Mouse (Mus musculus): ENCODE measurements around the gene 0610040J01Rik. TPM values are rescaled to one million over a fixed set of nuclear protein-coding genes. Genes with fewer than 3 reads are reported as not detected.
A peak's percentile ranks its signal among the peaks of the same experiment; 100 is the strongest.

0610040J01Rik gene
- polyA plus RNA-seq, 1 experiment from 2014 or later = 3.9 TPM

DNA sequence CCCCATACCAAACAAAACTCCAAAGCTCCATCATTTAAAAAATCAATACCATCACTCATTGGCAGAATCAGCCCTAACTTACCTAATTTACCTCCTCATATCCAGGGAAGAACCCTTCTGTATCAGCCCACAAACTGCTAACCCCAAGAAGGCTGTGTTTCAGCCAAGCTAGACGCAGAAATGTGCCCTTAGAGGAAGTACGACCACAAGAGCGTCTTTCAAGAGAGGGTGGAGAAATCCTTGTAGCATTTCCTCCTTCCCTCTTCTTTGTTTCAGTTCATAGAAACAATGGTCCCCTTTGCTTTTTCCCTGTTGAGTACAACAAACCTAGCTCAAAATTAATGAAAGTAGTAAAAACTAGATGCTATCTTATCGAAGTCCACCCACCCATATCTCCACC is 18.9 kb downstream of the 0610040J01Rik start:
- H3K9me3 ChIP-seq = no peaks in the 10 kb centered on the region
- 83% methylated on average over 4 of the region's 4 CpGs for WGBS
- no peak overlapping the region for H3K9ac ChIP-seq (replicated peaks)
- no peaks in the 10 kb centered on the region for H3K27me3 ChIP-seq
- no peak overlapping the region for H3K4me3 ChIP-seq (replicated peaks)
- H3K27ac ChIP-seq = no peak overlapping the region
- H3K36me3 ChIP-seq = no peaks in the 10 kb centered on the region
- H3K4me1 ChIP-seq (replicated peaks) = peaks cover 13% of the 10 kb centered on the region
- no peak overlapping the region for H3K4me2 ChIP-seq
- ATAC-seq (ENCODE audit: insufficient number of reproducible peaks, insufficient read depth, low FRiP score, low TSS enrichment, low read depth) = no peak

DNA sequence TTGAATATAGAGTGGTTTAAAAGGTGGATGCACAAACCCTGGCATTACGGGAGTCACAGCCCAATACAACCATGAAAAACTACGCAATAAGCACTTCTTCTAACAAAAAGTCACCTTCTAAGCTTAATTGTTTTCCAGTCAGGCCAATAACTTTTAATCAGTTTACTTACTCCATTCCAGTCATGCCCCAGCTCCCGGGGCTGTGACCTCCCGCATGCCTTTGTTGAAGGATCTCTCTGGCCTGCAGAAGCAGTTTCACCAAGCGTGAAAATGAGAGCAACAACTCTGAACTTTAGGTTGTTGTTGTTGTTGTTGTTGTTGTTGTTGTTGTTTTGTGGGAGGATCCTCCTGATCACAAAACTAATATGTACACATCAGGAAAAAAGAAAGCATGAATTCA is 21.8 kb downstream of the 0610040J01Rik start:
- WGBS = 45% methylated on average over 5 of the region's 5 CpGs
- Histone ChIP-seq H3K9ac (replicated peaks) (no peak overlapping the region), H3K4me1 (replicated peaks) (no peaks in the 10 kb centered on the region), H3K4me2 (no peak overlapping the region), H3K27ac (no peak overlapping the region), H3K36me3 (no peaks in the 10 kb centered on the region), H3K9me3 (no peaks in the 10 kb centered on the region), H3K4me3 (replicated peaks) (no peak overlapping the region), H3K27me3 (no peaks in the 10 kb centered on the region)
- no peak for ATAC-seq (ENCODE audit: insufficient number of reproducible peaks, insufficient read depth, low FRiP score, low TSS enrichment, low read depth)

DNA sequence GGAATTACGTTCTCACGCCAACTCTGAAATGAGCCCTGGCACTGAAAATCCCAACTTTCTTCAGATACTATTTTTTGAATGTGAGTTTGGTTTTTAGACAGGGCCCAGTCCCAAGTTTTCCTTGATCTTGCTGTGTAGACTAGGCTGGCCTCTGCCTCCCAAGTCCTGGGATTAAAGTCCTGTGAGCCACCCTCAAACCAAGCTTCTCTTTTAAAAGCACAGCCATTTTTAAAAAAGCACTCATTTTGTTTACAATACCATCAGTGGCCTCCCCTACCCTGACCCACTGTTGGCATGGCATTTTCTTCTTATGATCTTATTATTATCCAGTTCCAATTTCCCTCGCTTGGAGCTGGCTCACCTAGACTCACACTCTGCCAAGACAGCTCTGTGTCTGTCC is 22.3 kb downstream of the 0610040J01Rik start:
- Histone ChIP-seq H3K27me3 (no peaks in the 10 kb centered on the region), H3K4me3 (replicated peaks) (no peak overlapping the region), H3K36me3 (no peaks in the 10 kb centered on the region), H3K4me2 (no peak overlapping the region), H3K27ac (no peak overlapping the region), H3K9me3 (no peaks in the 10 kb centered on the region), H3K9ac (replicated peaks) (no peak overlapping the region), H3K4me1 (replicated peaks) (peaks cover under 1% of the 10 kb centered on the region; the same call in 1 of the 2 replicates)
- no peak for ATAC-seq (ENCODE audit: insufficient number of reproducible peaks, insufficient read depth, low FRiP score, low TSS enrichment, low read depth)
- WGBS = 90% methylated on average over 3 of the region's 3 CpGs

DNA sequence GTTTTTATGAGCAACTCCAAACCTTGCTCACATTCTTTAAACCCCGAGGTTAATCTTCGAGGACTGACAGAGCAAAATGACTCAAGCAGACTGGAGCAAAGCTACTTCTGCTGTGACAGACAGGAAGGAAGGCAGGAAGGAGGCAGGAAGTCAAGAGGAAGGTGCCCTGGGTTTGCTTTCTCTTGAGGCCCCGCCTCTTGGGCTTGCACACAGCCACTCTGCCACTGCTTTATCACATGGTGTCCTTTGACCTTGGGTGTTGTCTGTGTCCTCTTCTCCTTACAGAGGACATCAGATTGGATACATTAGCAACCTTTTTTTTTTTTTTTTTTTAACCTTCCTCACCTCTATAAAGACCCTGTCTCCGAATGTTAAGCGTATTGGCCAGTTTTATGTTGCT is 25.0 kb downstream of the 0610040J01Rik start:
- Histone ChIP-seq H3K4me1 (replicated peaks) (peaks cover 8% of the 10 kb centered on the region; the same call in 1 of the 2 replicates), H3K4me3 (replicated peaks) (no peak overlapping the region), H3K4me2 (no peak overlapping the region), H3K36me3 (no peaks in the 10 kb centered on the region), H3K27me3 (no peaks in the 10 kb centered on the region), H3K27ac (no peak overlapping the region), H3K9me3 (no peaks in the 10 kb centered on the region), H3K9ac (replicated peaks) (no peak overlapping the region)
- 84% methylated on average over 5 of the region's 5 CpGs for WGBS
- no peak for ATAC-seq (ENCODE audit: insufficient number of reproducible peaks, insufficient read depth, low FRiP score, low TSS enrichment, low read depth)

DNA sequence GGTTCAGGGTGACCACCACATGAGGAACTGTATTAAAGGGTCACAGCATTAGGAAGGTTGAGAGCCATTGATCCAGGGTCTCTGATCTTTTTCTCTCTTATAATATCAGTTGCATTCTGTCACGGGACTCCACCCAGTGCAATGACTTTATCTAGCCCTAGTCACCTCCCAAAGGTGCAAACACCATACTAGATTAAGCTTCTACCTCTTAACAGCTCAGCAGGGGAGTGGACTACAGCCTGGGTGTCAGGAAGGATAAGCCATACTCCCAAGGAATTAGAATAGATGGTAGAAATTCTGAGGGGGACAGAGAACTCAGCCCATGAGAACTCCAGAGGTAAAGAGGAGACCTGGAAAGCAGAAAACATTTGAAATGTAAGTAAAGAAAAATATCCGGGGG is 25.7 kb downstream of the 0610040J01Rik start:
- whole genome bisulfite sequencing = 91% methylated on average over 2 of the region's 2 CpGs
- H3K4me3 ChIP-seq (replicated peaks) = no peak overlapping the region
- H3K36me3 ChIP-seq = no peaks in the 10 kb centered on the region
- H3K9ac ChIP-seq (replicated peaks) = no peak overlapping the region
- H3K4me1 ChIP-seq (replicated peaks) = peaks cover 8% of the 10 kb centered on the region; the same call in 1 of the 2 replicates
- H3K27ac ChIP-seq = no peak overlapping the region
- no peaks in the 10 kb centered on the region for H3K27me3 ChIP-seq
- no peaks in the 10 kb centered on the region for H3K9me3 ChIP-seq
- no peak for ATAC-seq (ENCODE audit: insufficient number of reproducible peaks, insufficient read depth, low FRiP score, low TSS enrichment, low read depth)
- no peak overlapping the region for H3K4me2 ChIP-seq

DNA sequence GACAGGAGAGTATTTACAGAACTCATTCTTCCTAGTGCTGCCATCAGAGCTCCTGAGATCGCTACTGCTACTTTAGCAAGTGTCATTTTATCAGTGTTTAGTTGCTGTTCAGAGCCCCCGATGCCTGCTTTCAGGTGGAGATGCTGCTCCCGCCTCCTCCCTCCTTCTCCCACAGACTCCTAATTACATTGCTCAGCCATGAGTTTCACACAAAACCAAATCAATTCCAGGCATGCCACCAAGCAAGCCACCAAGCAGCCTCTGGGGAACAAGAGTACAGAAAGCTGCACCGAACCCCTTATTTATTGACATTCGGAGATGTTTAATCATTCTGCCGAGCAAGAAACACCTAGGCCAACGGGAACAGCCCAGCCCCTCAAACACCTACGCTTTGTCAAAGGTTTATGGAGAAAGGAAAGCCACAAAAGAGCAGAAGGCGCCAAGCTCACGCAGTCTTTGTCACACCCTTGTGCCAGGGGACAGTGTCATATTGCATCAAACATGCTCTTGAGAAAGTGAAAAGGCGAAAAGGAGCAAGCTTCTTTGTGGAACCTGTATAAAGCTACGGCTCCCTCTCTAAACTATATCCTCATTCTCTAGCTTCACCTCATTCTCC is 27.7 kb downstream of the 0610040J01Rik start:
- 39% methylated on average over 12 of the region's 12 CpGs for WGBS

DNA sequence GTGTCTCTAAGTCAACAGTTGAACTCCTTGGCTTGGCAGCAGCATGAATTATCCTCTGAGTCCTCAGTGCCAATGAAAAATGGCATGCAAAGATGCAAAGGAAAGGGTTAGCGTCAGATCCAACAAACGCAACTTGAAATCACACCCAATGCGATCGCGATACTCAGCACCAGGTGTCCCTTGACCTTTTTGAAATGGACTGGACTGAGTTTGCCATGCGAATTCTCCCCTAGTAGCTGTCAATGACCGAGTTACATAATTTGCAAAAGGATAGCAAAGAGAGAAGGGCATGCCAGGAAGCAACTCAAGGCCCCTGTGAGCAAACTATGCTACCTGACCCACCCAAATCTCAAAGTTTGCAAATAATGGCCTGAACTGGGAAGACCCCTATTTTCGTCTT is 34.9 kb downstream of the 0610040J01Rik start:
- no peaks in the 10 kb centered on the region for H3K27me3 ChIP-seq
- no peaks in the 10 kb centered on the region for H3K36me3 ChIP-seq
- no peak overlapping the region for H3K27ac ChIP-seq
- no peaks in the 10 kb centered on the region for H3K4me1 ChIP-seq (replicated peaks)
- 94% methylated on average over 8 of the region's 8 CpGs for WGBS
- no peak overlapping the region for H3K4me2 ChIP-seq
- ATAC-seq (ENCODE audit: insufficient number of reproducible peaks, insufficient read depth, low FRiP score, low TSS enrichment, low read depth) = no peak
- H3K9me3 ChIP-seq = peaks cover 7% of the 10 kb centered on the region; the same call in 1 of the 2 replicates
- no peak overlapping the region for H3K4me3 ChIP-seq (replicated peaks)
- H3K9ac ChIP-seq (replicated peaks) = no peak overlapping the region

More for the DNA sequence above, 27.7 kb downstream of the 0610040J01Rik start:
- H3K27me3 ChIP-seq = no peaks in the 10 kb centered on the region
- no peak overlapping the region for H3K4me3 ChIP-seq (replicated peaks)
- ATAC-seq (ENCODE audit: insufficient number of reproducible peaks, insufficient read depth, low FRiP score, low TSS enrichment, low read depth) = no peak
- H3K4me1 ChIP-seq (replicated peaks) = peaks cover 8% of the 10 kb centered on the region; the same call in 1 of the 2 replicates
- no peak overlapping the region for H3K9ac ChIP-seq (replicated peaks)
- H3K27ac ChIP-seq = no peak overlapping the region
- peak overlapping the region; percentile 9; the same call in 1 of the 2 replicates for H3K4me2 ChIP-seq
- no peaks in the 10 kb centered on the region for H3K36me3 ChIP-seq
- H3K9me3 ChIP-seq = no peaks in the 10 kb centered on the region

DNA sequence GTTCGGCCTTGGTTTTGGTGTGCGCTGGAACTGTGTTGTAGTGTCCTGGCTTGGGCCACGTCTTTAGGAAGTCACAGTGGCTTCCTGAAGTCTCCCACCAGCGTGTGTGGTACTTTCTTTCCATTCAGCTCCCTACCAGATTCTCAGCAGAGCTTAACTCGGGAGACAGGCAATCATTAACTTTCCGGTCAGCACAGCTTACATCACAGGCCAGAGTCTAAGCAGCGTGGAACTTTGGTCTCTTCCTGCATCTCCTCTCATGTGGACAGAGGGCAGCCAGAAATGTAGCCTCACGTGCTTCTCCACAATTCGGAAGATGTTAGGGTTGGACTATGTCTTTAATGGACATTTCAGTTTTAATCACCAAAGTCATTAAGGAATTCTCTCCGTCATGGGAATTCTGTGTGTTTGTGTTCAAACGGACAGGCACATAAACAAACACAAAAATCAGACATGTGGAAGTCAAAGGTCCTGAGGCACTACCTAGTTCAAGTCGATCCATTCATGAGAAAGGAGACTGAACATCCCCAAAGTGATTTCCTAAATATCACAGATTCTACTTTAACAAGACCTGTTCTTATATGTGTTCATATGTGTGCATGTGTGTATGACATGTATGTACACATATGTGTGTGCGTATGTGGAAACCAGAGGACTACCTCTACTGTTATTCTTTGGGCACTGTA is 35.5 kb downstream of the 0610040J01Rik start:
- no peaks in the 10 kb centered on the region for H3K36me3 ChIP-seq
- no peak overlapping the region for H3K4me2 ChIP-seq
- H3K4me3 ChIP-seq (replicated peaks) = no peak overlapping the region
- ATAC-seq (ENCODE audit: insufficient number of reproducible peaks, insufficient read depth, low FRiP score, low TSS enrichment, low read depth) = no peak
- peaks cover 7% of the 10 kb centered on the region; the same call in 1 of the 2 replicates for H3K9me3 ChIP-seq
- H3K27me3 ChIP-seq = no peaks in the 10 kb centered on the region
- H3K27ac ChIP-seq = no peak overlapping the region
- H3K4me1 ChIP-seq (replicated peaks) = no peaks in the 10 kb centered on the region
- no peak overlapping the region for H3K9ac ChIP-seq (replicated peaks)
- 90% methylated on average over 13 of the region's 13 CpGs for WGBS

DNA sequence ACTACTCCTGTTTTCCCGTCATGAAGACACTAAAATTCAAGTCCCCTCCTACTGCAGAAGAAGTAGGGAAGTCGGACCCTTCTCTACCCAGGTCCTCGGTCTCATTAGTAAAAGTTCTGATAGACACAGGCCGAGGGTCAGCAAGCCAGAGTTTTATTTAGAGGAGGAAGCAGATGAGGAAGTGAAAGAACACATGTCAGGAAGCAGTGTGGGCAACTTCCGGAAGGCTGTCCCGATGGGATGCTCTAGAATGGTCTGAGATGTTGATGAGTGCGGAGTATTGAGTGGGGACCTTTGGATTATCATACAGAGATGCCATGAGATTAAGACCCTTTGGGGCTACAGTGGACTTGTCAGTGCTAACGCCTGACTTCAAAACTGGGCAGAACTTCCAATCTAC is 46.7 kb downstream of the 0610040J01Rik start:
- no peak for ATAC-seq (ENCODE audit: insufficient number of reproducible peaks, insufficient read depth, low FRiP score, low TSS enrichment, low read depth)
- no peak overlapping the region for H3K27ac ChIP-seq
- no peak overlapping the region for H3K9ac ChIP-seq (replicated peaks)
- H3K4me2 ChIP-seq = no peak overlapping the region
- no peak overlapping the region for H3K4me3 ChIP-seq (replicated peaks)
- no peaks in the 10 kb centered on the region for H3K36me3 ChIP-seq
- no peaks in the 10 kb centered on the region for H3K9me3 ChIP-seq
- WGBS = 90% methylated on average over 8 of the region's 8 CpGs
- no peaks in the 10 kb centered on the region for H3K27me3 ChIP-seq
- H3K4me1 ChIP-seq (replicated peaks) = no peaks in the 10 kb centered on the region

DNA sequence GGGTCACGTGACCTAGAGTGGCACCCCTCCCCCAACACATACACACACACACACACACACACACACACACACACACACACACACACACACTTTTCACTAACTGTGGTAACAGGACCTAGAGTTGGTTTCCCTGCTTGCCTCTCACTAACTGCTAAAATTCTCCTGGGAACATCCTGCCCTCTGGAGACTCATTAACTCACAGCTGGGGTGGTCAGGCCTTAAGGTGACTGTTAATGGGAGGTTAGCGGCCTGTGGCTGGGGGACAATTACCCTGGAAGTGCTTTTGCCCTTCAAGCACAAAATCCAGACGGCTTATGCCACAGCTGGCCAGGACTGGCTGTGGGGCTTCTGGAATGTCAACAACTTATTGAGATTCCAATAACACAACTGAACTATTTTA is 55.3 kb downstream of the 0610040J01Rik start:
- 17% methylated on average over 3 of the region's 3 CpGs for WGBS
- peaks cover 11% of the 10 kb centered on the region for H3K4me1 ChIP-seq (replicated peaks)
- ATAC-seq (ENCODE audit: insufficient number of reproducible peaks, insufficient read depth, low FRiP score, low TSS enrichment, low read depth) = peak; percentile 49

DNA sequence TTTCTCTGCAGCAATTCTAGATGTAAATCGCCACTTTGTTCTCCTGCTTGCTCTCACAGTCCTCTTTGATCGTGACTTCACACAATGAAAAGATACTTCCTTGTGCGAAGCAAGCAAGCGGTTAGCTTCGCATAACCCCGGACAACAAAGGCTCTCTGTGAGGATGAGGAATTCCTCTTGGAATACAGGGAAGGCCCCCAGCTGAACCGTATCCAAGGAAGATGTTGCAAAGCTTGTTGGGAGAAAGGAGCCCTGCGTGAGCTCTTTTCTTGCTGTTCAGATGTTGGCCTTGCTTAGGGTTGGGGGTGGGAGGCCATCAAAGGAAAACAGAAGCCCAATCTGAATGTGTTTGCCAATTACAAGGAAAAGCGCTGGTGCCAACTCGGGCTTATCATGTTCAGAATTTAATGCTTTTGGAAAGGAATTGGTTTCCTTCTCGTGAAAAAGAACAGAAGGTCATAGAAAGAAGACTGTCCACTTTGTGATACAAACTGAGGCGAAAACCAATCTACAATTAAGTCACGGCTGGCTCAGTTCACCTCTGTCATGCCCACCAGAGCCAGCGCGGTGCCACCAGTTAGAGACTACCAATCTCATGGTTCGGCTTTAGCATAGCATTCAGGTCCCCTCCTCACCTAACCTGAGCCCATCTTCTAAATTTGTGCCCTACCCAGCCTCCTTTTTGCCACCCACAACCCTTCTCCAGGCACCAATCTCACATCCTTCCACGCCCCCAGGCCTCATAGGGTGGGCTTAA is 60.2 kb downstream of the 0610040J01Rik start:
- H3K36me3 ChIP-seq = no peaks in the 10 kb centered on the region
- 66% methylated on average over 17 of the region's 17 CpGs for WGBS
- peaks cover 5% of the 10 kb centered on the region for H3K4me1 ChIP-seq (replicated peaks)
- no peak overlapping the region for H3K4me2 ChIP-seq
- H3K9me3 ChIP-seq = no peaks in the 10 kb centered on the region
- H3K4me3 ChIP-seq (replicated peaks) = no peak overlapping the region
- H3K27ac ChIP-seq = no peak overlapping the region
- H3K27me3 ChIP-seq = no peaks in the 10 kb centered on the region
- H3K9ac ChIP-seq (replicated peaks) = no peak overlapping the region
- ATAC-seq (ENCODE audit: insufficient number of reproducible peaks, insufficient read depth, low FRiP score, low TSS enrichment, low read depth) = no peak

More for the DNA sequence above, 55.3 kb downstream of the 0610040J01Rik start:
- no peaks in the 10 kb centered on the region for H3K27me3 ChIP-seq
- H3K4me2 ChIP-seq = no peak overlapping the region
- H3K36me3 ChIP-seq = no peaks in the 10 kb centered on the region
- H3K9ac ChIP-seq (replicated peaks) = no peak overlapping the region
- no peaks in the 10 kb centered on the region for H3K9me3 ChIP-seq
- no peak overlapping the region for H3K4me3 ChIP-seq (replicated peaks)
- no peak overlapping the region for H3K27ac ChIP-seq
